Mouse (Mus musculus): ENCODE measurements around the gene Mettl18. TPM values are rescaled to one million over a fixed set of nuclear protein-coding genes. Genes with fewer than 3 reads are reported as not detected.

The Mettl18 gene
- total and polyA plus RNA-seq, 3 experiments, result 0.22 to 4.6 (median 3.9) TPM

DNA sequence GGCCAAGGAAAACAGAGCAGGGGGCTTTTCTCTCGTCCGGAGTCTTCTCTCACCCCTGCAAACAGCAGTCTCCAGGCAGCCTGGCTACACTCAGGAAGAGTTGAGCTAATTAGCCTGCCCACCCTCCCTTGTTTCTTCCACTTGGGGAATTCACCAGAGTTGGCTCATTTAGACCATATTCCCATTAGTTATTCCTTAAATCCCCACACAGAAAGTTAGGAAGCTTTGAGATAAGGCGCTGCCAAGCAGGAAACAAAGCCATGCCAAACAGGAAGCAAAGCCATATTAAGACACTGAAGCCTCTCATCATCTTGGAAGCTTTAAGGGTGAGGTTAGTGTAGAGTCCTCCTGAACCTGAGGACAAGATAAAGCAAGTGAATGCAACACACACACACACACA lies 48.9 kb downstream of the Mettl18 start:
- DNase-seq, result peak; percentile 53

Other genes starting within 250 kb of the Mettl18 start
- 10 to 100 TPM; 18.6 to 23.5 TPM for gene Kifap3, start 215.3 kb upstream of the Mettl18 start, total RNA-seq (2021)
- gene Kifap3, start 215.3 kb upstream of the Mettl18 start, polyA plus RNA-seq (2012; rRNA removed), result 4.1 and 4.2 TPM in 2 replicates
- 10 to 100 TPM; 18.5 to 20.0 TPM for gene Scyl3, start 65.8 kb upstream of the Mettl18 start, total RNA-seq (2021)
- gene Scyl3, start 65.8 kb upstream of the Mettl18 start, polyA plus RNA-seq (2012; rRNA removed), result 4.8 and 5.6 TPM in 2 replicates
- gene BC055324, start 93 bp upstream of the Mettl18 start, total RNA-seq (2021), result 1 to 10 TPM; 1.6 to 1.8 TPM
- gene BC055324, start 93 bp upstream of the Mettl18 start, polyA plus RNA-seq (2012; rRNA removed), result 0.16 and 0.39 TPM in 2 replicates
- 1 to 10 TPM; 3.7 to 5.1 TPM for gene Sele, start 53.3 kb downstream of the Mettl18 start, total RNA-seq (2021)
- 0.59 and 1.2 TPM in 2 replicates for gene Sele, start 53.3 kb downstream of the Mettl18 start, polyA plus RNA-seq (2012; rRNA removed)
- gene Sell, start 67.1 kb downstream of the Mettl18 start, total RNA-seq (2021), result 1 to 10 TPM in 1 of 2 experiments, under 1 TPM in 1; 0.63 to 1.1 TPM
- gene Sell, start 67.1 kb downstream of the Mettl18 start, polyA plus RNA-seq (2012; rRNA removed), result 0.06 and 0.15 TPM in 2 replicates
- 1 to 10 TPM; 1.1 TPM for gene Selp, start 120.4 kb downstream of the Mettl18 start, total RNA-seq (2021)
- 0.21 and 0.25 TPM in 2 replicates for gene Selp, start 120.4 kb downstream of the Mettl18 start, polyA plus RNA-seq (2012; rRNA removed)
- 10 to 100 TPM in 1 of 2 experiments, 1 to 10 TPM in 1; 1.1 to 10.2 TPM for gene F5, start 156.9 kb downstream of the Mettl18 start, total RNA-seq (2021)
- gene F5, start 156.9 kb downstream of the Mettl18 start, polyA plus RNA-seq (2012; rRNA removed), result 0.30 and 0.47 TPM in 2 replicates